Comparison of ENCODE assay signal across 8 mouse cellular contexts in the genomic region with DNA sequence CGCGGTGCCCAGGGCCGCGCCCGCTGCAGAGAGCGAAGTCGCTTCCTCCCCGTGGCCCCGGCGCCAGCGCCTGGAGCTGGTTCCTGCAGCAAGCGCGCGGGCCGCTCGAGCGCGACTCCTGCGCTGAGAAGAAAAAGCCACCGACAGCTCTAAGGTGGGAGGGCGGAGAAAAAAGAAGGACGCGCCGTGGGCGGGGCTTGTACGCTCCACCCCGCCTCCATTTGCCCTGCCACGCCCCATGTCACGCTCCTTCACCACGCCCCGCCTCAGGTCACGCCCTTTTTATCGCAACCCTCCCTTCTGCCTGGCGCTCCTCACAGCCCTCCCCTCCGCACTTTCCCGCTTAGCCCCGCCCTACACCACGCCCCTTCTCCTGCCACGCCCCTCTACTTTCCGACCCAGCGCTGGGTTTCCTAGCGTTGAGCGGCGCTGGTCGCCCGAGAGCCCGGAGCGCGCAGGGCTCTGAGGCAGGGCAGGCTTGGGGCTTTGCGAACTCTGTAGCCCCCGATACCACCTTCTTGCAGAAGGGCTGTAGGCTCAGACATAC. TPM values are rescaled to one million over a fixed set of nuclear protein-coding genes. Genes with fewer than 3 reads are reported as not detected.
DNase-seq lines count a peak whose midpoint lies in the region; ATAC-seq lines count a peak whose summit lies in the region.

A gene (minus strand): TSS at position 151 of the 547 bp plus-strand sequence.

- no peaks in the 10 kb centered on the region for H3K9me3 ChIP-seq in hindbrain, embryonic 16.5 days (ENCODE audit: control insufficient read depth, low read length)

- H3K27ac ChIP-seq in hindbrain, embryonic 16.5 days (ENCODE audit: low read depth, low read length): peak within 1 kb of the TSS; percentile 69
- H3K27ac ChIP-seq in macrophage: no peak within 1 kb of the TSS

- H3K27me3 ChIP-seq in hindbrain, embryonic 16.5 days (replicated peaks; ENCODE audit: control insufficient read depth, insufficient read depth, low read length): peaks cover 12% of the 10 kb centered on the region

- peak; percentile 92 for ATAC-seq in hindbrain, embryonic 16.5 days

- WGBS in hindbrain, embryonic 16.5 days: under 1% methylated on average over 46 of the region's 51 CpGs
- 2% methylated on average over 47 of the region's 51 CpGs for WGBS in macrophage (ENCODE audit: missing documents)

- peak within 1 kb of the TSS; percentile 66 for H3K4me3 ChIP-seq in hindbrain, embryonic 16.5 days (ENCODE audit: low read length)
- peak within 1 kb of the TSS; percentile 24 for H3K4me3 ChIP-seq in macrophage (ENCODE audit: inconsistent target)

- peaks cover 16% of the 10 kb centered on the region for H3K4me1 ChIP-seq in hindbrain, embryonic 16.5 days (ENCODE audit: control insufficient read depth, insufficient read depth, low read depth, low read length)

- peak within 1 kb of the TSS; percentile 68 for H3K9ac ChIP-seq in hindbrain, embryonic 16.5 days (ENCODE audit: low read depth, low read length)

- H3K36me3 ChIP-seq in hindbrain, embryonic 16.5 days (ENCODE audit: control insufficient read depth, insufficient read depth, low read length): no peaks in the 10 kb centered on the region
- H3K36me3 ChIP-seq in macrophage (ENCODE audit: inconsistent target): no peaks in the 10 kb centered on the region

- H3K4me2 ChIP-seq in hindbrain, embryonic 16.5 days (ENCODE audit: low read length): peak within 1 kb of the TSS; percentile 95

- H3K79me2 ChIP-seq in macrophage (ENCODE audit: inconsistent target): no peaks in the 10 kb centered on the region

- peak; percentile 98 for DNase-seq in T-cell, adult 2 months (ENCODE audit: low spot score)
- DNase-seq in cerebellum, postnatal 36 days: peak; percentile 87 to 91
- DNase-seq in gastrocnemius, adult 18-20 months (ENCODE audit: low spot score): peak; percentile 99
- DNase-seq in left cerebral cortex, adult 18-20 months (ENCODE audit: low spot score in 2 of 2): peak; percentile 93
- DNase-seq in right cerebral cortex, adult 18-20 months: peak; percentile 96
- peak; percentile 93 for DNase-seq in urinary bladder, postnatal 10 days (ENCODE audit: low spot score)

RNA-seq across cellular contexts. Expression of the gene that starts here (rescaled TPM):
- 1 to 10 TPM; 5.9 to 9.6 TPM for total RNA-seq in gastrocnemius, adult 18-20 months (2021)
- polyA plus RNA-seq in hindbrain, embryonic 16.5 days (2015; fragmentation: Nextera tagmentation; extraction: Ambion mirVana): 10.1 TPM in 2 replicates
- 10 to 100 TPM; 11.1 to 13.8 TPM for total RNA-seq in left cerebral cortex, adult 18-20 months (2021)
- 100 to 1,000 TPM in 1 of 26 experiments, 10 to 100 TPM in 2, 1 to 10 TPM in 12, under 1 TPM in 9, not detected in 2; 0.40 to 117 (median 1.9) TPM for total RNA-seq in macrophage (2018; cell fraction: chromatin; rRNA removed)
- total RNA-seq in macrophage (2018; cell fraction: cytosol; rRNA removed): 10 to 100 TPM in 1 of 26 experiments, 1 to 10 TPM in 1, under 1 TPM in 24; 0.14 to 13.2 (median 0.43) TPM
- total RNA-seq in macrophage (2018; cell fraction: nucleus; rRNA removed): 10 to 100 TPM in 2 of 26 experiments, 1 to 10 TPM in 8, under 1 TPM in 11, not detected in 5; 0.17 to 64.0 (median 0.77) TPM
- polyA plus RNA-seq in macrophage (2018): 0.23 to 1.8 TPM (median 1.5 TPM) in 3 replicates
